Mouse (Mus musculus) CD4-positive, CD25-positive, alpha-beta regulatory T cell, adult 4 months (primary cell): ENCODE results near the gene Ensa. TPM values are rescaled to one million over a fixed set of nuclear protein-coding genes. Genes with fewer than 3 reads are reported as not detected.
"Not testable (repeated sequence)": the region's sequence is repeated elsewhere in the genome, so short reads cannot be mapped to it uniquely, and the experiment has no call there.

Experiments used
- ATAC-seq: one replicate; pipeline ENCODE4 v1.8.0; 2017
- polyA plus RNA-seq, 2 experiments: library from polyadenylated mRNA; unstranded; fragments of 100-300 nt; shearing (Covaris generic); gene quantifications; one replicate each; pipeline ENCODE4 v1.2.1; 2017

Gene Ensa
- 10 to 100 TPM; 81.6 to 97.8 TPM for polyA plus RNA-seq

DNA sequence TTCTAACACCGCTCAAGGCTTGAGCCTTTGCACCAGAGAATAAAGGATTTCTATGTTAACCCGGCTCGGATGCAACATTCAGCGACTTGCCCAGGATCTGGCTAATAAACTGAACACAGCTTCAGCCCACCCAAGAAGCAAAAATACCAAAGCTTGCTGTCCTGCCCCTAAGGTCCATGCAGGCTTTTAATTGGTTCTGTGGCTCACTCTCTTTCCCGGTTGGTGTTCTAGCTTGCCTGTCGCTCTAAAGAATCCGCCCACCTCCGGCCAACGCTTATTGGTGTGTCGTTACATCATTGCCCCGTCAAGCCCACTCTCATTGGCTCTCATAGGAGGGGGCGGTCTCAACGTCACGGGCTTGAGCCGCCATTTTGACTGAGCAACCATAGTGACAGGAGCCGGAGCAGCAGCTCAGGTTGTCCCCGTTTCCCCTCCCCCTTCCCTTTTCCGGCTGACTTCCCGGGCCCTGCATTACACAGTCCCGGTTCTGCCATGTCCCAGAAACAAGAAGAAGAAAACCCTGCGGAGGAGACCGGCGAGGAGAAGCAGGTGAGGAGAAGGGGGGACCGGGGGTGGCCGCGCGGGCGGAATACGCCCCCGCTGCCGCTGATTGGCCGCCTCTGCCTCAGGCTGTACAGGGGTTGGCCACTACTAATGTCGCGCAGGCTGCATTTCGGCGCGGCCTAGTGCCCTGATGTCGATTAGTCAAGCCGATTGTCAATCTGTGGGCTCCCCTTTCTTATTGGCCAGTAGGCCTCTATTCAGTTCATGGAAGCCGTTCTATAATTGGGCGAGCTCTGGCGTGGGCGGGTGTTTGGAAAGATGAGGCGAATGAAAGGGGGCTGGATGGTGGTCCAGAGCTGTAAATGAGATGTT, at the start of gene Ensa:
Gene Ensa, plus strand, starts transcription at position 366 of the 876 bp plus-strand sequence.
- ATAC-seq: peak; percentile 93

DNA sequence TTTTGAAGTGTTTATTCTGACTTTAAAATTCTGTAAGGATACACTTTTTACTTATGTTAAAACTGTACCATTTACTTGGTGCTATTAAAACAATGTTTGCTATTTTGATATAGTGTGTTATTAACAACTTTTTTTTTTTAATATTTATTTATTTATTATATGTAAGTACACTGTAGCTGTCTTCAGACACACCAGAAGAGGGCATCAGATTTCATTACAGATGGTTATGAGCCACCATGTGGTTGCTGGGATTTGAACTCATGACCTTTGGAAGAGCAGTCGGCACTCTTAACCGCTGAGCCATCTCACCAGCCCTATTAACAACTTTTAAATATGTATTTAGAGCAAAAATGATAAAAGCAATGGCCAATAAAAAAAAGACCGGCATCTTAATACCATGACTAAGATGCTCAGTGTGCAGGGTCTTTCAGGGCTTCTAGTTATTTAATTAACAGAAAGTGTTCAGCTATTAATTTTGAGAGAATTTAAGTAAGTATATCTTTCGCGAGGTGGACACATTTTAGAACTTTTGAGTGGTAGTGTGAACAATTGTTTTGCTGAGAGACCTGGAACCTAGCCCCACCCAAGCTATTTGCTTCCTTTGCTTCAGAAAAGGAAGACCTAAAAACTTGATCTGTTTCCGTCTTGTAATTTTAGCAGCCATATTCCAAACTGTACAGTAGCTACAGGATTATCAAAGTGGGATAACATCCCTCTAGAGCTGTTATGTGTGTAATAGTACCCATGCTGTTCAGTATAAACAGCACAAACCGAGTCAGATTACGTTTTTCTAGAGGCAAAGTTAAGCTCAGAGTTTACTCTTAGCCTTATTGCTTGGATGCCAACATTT, 36.8 kb upstream of the Ensa start:
- no peak for ATAC-seq

DNA sequence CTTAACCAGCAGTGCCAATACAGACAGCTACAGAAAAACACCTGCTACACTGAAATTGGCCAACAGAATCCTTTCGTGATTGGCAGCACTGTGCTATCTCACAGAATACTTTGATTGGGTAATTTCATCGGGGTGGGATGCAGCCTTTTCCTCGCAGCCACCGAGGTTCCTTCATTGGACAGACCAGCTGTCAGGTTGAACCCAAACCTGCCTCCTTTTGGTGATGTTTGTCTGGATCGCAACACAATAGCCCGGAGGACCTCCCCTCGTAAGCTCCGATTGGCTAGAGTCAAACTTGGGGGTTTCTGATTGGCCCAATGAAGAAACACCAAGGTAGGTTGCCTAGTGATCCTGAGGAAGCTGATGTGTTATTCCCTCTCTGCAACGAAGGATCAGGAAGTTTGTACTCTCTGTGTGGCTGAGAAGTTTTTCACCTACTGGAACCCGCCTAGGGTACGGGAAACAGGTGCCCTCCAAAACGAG, 36.1 kb upstream of the Ensa start, which contains the start of gene Golph3l:
Gene Golph3l, plus strand, starts transcription at position 331 of the 483 bp plus-strand sequence.
- peak; percentile 100 for ATAC-seq

DNA sequence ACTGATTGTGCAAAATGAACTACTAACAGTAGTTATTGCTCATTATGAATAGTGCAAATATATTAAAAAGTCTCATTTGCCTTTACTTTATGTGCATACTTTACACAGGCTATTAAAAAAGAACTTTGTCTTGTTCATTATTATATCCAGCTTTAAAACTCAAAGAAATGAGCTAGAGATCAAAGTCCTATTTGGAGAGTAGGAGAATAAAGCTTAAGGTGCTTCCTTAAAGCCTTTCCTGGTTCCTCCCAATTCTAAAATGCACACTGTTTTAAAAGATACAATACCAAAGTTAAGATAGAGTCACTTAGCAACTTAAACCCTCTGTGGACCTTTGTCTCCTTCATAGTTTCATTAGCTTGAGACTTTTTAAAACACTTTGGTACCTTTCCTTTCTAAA, 26.1 kb upstream of the Ensa start:
- ATAC-seq: no peak

DNA sequence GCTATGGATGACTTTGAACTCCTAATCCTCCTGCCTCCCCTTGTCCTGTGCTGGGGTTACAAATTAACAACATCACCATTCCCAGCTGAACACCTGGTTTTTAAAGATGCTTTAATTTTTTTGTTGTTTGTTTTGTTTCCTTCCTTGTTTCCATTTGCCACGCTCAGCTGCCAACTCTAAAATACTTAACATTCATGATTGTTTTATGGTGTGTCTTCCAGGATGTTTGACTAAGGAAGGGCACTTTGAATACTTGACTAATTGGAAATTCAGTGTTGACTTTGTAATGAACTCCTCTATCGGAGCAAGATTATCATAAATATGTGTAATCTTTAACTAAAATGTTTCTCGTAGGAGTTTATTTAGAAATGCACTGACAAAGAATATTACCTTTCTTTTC, 23.5 kb upstream of the Ensa start:
- ATAC-seq: no peak

DNA sequence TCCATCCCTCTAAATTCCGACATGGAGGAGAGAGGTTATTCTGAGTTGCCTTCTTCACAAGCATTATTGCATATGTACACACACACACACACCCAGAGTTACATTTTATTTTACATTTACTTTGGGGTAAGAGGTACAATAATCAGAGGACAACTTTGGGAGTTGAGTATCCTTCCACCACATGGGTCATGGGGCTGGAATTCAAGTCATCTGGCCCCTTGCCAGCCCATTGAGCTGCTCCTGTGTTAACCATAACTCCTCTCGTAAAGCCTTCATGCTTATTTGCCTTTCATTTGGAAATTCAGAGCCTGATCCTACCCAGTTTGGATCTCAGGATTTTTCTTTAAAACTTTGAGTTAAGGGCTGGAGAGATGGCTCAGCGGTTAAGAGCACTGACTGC, 18.7 kb upstream of the Ensa start:
- ATAC-seq: no peak

DNA sequence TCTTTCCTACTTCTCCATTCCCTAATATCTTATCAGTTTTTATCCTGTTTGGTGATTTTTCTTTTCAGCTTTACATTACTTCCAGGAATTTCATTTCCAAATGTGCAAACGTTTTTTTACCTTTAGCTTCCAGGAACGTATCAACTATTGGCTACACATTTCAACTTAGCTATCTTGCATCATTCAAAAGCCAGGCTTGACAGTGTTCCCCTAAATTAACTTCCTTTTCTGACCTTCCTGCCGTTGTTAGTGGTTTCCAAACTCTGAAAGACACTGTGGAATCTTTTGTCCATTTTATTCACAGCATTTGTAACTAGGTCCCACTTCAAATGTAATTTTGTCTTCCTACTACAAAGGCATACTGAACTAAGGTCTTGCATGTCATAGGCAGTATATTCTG, 15.6 kb upstream of the Ensa start:
- ATAC-seq: no peak

DNA sequence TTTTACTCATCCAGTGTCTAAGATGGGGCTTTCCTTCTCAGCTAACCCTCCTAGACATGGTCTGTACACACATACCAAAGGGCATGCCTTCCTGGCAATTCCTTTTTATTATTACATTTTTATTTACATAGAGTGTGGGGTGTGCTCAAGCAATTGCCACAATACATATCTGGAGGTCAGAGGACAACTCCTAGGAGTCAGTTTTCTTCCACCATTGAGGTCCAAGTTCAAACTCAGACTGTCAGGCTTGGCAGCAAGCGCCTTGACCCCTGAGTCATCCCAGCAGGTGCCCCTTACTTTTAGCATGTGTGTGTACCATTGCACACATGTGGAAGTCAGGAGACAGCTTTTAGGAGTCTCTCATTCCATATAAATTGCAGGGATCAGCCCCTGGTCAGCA, 10.8 kb upstream of the Ensa start:
- ATAC-seq: no peak

DNA sequence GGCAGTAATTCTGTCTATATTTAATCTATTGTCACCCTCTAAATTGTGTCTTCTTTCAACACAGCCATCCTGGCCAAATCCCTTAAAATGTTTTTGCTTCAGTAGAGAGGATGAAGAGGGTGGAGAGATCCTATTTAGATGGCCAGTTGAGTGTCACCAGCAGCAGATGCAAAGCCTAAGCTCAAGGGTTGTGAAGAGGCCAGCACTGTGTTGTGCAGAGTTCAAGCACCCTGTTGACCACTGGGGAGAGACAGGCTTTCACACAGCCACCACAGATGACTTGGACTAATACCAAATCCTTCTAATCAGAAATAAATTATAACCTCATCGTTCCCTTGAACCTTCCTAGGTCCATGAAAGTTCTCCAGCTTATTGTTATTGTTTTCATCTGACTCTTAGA, 6.3 kb upstream of the Ensa start:
- ATAC-seq: no peak

DNA sequence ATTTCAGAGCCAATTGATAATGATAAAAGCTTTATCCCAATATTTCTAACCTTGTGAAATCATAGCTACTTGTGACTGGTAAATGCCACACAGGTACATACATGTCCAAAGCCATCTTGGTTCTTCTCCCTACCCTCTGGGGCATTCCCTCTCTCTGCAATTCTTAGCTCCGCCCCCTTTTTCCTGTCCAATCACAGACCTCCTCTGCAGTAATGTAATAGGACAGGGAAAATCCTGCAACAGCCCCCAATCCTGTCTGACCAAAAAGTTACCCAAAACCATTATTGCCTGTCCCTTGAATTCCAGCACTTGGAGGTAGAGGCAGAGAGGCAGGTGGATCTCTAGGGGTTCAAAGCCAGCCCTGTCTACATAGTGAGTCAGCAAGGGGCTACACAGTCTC, 3.6 kb upstream of the Ensa start:
- ATAC-seq: no peak

DNA sequence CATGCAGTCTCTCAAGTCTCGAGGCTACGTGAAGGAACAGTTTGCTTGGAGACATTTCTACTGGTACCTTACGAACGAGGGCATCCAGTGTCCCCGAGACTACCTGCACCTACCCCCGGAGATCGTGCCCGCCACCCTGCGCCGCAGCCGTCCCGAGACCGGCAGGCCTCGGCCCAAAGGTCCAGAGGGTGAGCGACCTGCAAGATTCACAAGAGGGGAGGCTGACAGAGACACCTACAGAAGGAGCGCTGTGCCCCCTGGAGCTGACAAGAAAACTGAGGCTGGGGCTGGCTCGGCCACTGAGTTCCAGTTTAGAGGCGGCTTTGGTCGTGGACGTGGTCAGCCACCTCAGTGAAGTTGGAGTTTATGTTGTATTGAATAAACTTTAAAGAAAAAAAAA, 2.4 kb upstream of the Ensa start:
- ATAC-seq: not testable (repeated sequence)

DNA sequence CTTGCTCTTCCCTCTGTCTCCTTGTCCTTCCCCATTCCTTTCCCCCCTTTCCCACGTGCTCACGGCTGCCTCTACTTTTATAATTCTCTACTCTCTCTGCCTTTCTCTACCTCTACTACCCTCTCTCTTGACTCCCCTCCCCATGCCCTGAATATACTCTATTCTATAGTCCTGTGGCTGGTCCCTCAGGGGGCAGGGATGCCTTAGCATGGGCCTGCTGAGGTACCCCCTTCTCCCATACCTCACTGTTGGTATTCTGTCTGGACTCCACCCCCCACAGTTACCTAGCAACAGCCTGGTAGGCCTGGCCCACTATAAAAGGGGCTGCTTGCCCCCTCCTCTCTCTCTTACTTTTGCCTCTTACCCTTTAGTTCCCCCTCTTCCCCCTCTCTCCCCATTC, 1.2 kb upstream of the Ensa start:
- ATAC-seq: no peak

DNA sequence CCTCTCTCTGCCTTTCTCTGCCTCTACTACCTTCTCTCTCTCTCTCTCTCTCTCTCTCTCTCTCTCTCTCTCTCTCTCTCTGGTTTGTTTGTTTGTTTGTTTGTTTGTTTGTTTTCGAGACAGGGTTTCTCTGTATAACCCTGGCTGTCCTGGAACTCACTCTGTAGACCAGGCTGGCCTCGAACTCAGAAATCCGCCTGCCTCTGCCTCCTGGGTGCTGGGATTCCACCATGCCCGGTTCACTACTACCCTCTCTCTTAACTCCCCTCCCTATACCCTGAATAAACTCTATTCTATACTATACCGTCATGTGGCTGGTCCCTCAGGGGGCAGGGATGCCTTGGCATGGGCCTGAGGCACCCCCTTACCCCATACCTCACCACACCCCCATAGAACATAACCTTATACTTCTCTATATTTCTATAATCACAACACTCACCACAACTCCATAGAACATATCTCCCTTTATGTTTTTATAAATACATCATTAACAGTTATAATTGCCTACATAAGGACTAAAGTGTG, 740 bp upstream of the Ensa start:
- ATAC-seq: not testable (repeated sequence)

DNA sequence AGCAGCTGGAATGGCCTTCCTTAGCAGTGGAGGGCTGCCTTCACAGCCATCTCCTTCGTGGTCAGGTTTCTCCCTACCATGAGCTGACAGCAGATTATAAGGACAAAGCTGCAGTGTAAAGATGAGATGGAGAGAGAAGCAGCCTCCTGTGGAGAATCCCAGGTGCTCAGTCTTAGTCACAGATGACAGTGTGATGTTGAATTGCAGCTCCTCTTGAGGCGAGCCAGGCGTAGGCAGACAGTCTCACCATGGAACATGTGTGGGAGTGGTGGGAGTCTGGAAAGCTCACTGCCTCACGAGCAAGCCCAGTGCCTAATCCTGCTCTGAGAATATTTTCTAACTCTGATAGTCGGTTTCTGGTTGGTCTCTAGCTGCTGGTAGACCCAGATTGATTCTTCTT, 3.0 kb downstream of the Ensa start:
- ATAC-seq: no peak

DNA sequence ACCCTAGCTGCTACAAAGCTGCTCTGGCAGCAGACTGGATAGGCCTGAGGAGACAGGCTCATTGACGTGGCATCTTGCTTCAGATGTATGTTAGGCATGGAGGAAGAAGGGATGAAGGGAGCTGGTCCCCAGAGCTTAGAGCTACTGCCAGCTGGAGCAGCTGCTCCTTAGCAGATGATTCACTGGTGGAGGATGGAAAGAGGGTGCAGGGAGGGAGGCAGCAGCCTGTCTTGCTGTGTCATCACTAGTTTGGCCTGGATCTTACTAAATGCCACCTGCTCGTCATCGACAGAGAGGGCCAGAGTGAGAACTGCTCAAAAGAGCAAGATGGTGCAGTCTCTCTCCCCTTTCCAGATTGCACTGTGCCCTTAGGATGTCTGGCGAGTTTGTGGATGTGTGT, 5.0 kb downstream of the Ensa start:
- no peak for ATAC-seq

DNA sequence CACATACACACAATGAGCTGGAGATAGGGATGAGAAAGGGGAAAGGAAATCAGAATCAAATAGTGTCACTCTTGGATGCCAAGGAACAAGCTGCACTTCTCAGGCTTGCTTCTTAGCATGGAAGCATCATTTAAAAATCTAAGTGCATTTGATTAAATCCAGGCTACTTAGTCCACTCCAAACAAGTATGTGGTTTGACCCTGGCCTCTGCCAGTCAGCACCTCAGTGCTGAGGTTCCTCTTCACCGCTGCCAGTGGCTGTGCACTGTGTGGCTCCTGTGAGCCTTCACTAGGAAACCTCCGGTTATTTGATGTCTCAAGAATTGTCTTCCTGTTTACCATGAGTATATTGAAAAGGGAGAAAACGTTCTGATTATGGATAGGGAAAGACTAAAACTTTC, 6.1 kb downstream of the Ensa start:
- no peak for ATAC-seq

DNA sequence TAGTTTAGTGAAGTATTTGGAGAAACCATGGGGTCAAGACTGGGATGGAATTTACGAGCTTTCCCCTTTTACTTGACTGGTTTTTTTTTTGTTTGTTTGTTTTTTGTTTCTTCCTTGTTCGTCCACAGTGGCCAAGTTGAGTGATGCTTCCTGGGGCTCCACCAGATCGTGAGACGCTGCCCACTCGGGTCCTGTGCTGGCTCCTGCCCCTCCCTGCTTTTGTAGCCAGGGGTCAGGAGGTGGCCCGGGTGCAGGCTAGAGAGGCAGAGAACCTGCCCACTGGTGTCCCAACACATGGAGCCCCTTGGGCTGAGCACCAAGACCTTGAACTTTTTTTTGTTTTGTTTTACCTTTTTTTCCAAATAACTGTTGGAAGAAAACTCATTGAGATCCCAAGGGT, 6.5 kb downstream of the Ensa start:
- no peak for ATAC-seq

DNA sequence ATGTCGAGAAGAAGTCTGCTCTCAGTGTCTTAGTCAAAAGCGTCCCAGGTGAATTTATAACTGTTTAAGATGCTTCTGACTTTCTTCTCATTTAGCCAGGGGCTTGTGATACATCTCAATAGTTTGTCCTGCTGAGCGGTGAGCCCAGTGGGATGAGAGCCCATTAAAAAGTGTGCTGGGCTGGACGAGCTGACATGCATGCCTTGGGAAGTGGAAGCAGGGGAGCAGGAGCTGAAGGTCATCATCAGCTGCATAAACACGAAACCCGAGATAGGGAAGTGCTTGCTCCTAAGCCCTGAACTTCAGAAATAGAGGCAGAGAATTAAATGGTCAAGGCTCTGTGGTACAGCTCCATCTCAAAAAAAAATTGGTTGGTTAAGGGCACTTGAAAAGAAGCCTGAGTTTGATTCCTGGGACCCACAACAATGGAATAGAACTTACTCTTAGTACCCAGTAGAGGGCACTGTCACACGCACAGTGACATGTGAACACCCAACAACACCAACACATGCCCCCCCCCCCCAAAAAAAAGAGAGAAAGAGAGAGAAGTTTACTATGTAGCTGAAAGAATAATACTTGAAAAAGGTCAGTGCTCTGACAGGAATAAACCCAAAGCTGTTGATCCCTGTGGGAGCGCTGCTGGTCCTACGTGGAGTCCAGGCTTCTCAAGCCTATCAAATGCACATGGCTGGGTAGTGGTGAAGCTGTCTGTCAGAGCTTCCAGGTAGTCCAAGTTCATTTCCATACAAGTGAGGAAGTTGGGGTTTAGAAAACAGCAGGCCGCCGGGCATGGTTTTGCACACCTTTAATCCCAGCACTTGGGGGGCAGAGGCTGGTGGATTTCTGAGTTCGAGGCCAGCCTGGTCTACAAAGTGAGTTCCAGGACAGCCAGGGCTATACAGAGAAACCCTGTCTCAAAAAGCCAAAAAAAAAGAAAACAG, 8.1 kb downstream of the Ensa start:
- peak; percentile 79 for ATAC-seq

DNA sequence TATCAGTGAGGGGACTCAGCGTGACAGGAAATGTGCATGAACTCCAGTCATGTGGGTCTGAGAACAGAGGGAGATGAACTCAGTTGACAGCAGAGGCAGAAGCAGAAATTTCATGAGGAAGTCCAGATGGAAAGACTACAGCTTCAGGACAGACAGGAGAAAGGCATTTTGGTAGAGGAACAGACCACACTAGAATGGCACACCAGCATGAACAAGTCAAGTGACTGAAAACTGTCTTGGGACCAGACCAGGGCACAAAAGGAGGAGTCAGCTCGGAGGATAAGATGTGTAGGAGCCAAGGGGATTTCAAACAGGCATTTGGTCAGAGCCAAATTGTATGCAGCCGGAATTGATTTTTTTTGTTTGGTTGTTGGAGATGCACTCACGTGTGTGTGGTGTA, 10.8 kb downstream of the Ensa start:
- no peak for ATAC-seq

DNA sequence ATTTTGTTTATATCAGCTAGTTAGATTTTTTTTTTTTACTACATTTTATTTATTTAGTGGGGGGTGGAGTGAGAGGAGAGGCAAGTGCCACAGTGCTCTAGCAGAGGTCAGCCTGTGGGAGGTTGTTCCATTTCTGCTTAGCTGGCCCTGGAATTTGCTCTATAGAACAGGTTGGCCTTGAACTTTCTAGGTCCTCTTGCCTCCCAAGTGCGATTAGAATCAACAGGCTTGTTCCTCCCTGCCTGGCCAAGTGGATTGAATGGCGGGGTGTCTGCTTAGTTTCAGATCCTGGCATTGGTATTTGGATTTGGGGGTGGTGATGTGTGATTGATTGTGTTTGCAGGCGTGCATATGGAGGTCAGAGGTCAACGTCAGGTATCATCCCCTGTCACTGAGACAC, 11.3 kb downstream of the Ensa start:
- no peak for ATAC-seq

DNA sequence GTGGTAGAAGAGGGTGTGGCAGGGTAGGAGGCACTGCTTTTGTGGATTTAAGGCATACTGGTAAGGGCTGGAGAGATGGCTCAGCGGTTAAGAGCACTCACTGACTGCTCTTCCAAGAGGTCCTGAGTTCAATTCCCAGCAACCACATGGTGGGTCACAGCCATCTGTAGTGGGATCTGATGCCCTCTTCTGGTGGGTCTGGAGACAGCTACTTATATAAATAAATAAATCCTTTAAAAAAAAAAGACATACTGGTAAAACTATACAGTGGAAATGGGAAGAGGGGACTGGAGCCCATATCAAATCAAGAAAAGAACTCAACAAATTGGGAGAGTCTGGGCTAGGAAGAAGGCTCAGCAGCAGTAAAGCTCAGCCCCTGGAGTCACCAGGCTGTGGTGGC, 14.9 kb downstream of the Ensa start:
- ATAC-seq: no peak

DNA sequence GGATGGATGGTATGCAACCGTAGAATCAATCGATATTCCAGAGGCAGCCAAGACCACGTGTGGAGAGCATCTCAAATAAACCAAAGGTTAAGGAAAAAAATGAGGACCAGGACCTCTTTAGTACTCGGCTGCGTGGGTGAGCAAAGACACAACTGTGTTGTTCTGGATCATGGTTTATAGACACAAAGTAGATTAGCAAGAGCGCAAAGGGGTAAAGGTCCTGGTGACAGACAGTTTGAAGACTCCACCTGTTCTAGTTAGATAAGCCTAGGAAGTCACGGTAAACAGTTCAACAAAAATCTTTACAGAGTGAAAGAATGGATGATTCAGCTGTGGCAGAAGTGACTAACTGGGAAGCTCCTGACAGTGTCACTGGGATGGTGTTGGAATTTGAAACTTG, 18.3 kb downstream of the Ensa start:
- ATAC-seq: no peak
